Mouse (Mus musculus) monocyte, adult 5-6 weeks (primary cell): ENCODE data around the gene Mns1. TPM values are rescaled to one million over a fixed set of nuclear protein-coding genes. Genes with fewer than 3 reads are reported as not detected.
"Not testable (repeated sequence)": the region's sequence is repeated elsewhere in the genome, so short reads cannot be mapped to it uniquely, and the experiment has no call there.

Source experiments
- ATAC-seq: fragments of 153-309, 156-312 bp; replicated peaks from 2 replicates; pipeline ENCODE4 v1.8.0; 2017; ENCODE audit warnings: mild to moderate bottlenecking; ENCODE audit not compliant: low TSS enrichment, insufficient number of reproducible peaks, severe bottlenecking, poor library complexity, low FRiP score
- total RNA-seq: library from RNA; stranded (forward); fragments of 200-1000, 200-491, 200-594 nt; gene quantifications from 3 replicates; pipeline ENCODE4 v1.2.3, GENCODE M21; 2017

The Mns1 gene
- total RNA-seq = 0.48 to 1.6 TPM (median 1.1 TPM) in 3 replicates

- ATAC-seq = peak; percentile 100
Observed at GRCm38 (mm10) chr9:72437822-72438701, at the start of gene Mns1. Mns1 (plus strand) TSS chr9:72438011.

GRCm38 (mm10) chr9:72388934-72389333 lies 48.9 kb upstream of the Mns1 start:
- no peak for ATAC-seq

- ATAC-seq = no peak
Observed at GRCm38 (mm10) chr9:72389431-72390002, 48.3 kb upstream of the Mns1 start.

- ATAC-seq = no peak
Observed at GRCm38 (mm10) chr9:72390321-72391077, 47.3 kb upstream of the Mns1 start.

GRCm38 (mm10) chr9:72392686-72393085 lies 45.1 kb upstream of the Mns1 start:
- ATAC-seq = no peak

- no peak for ATAC-seq
Observed at GRCm38 (mm10) chr9:72393238-72393637, 44.6 kb upstream of the Mns1 start.

- ATAC-seq = no peak
Observed at GRCm38 (mm10) chr9:72393869-72394341, 43.9 kb upstream of the Mns1 start.

- ATAC-seq = no peak
Observed at GRCm38 (mm10) chr9:72400121-72400520, 37.7 kb upstream of the Mns1 start.

- ATAC-seq = not testable (repeated sequence)
Observed at GRCm38 (mm10) chr9:72401769-72402168, 36.0 kb upstream of the Mns1 start.

- ATAC-seq = no peak
Observed at GRCm38 (mm10) chr9:72403421-72403820, 34.4 kb upstream of the Mns1 start.

GRCm38 (mm10) chr9:72404446-72404845 lies 33.4 kb upstream of the Mns1 start:
- no peak for ATAC-seq

- ATAC-seq = no peak
Observed at GRCm38 (mm10) chr9:72404934-72405333, 32.9 kb upstream of the Mns1 start.

- ATAC-seq = no peak
Observed at GRCm38 (mm10) chr9:72405882-72406638, 31.8 kb upstream of the Mns1 start.

GRCm38 (mm10) chr9:72408131-72408586 lies 29.7 kb upstream of the Mns1 start:
- ATAC-seq = peak; percentile 72

- ATAC-seq = no peak
Observed at GRCm38 (mm10) chr9:72409381-72410225, 28.2 kb upstream of the Mns1 start.

GRCm38 (mm10) chr9:72411746-72412145 lies 26.1 kb upstream of the Mns1 start:
- ATAC-seq = no peak

GRCm38 (mm10) chr9:72418443-72418842 lies 19.4 kb upstream of the Mns1 start:
- ATAC-seq = no peak

- ATAC-seq = no peak
Observed at GRCm38 (mm10) chr9:72420490-72420889, 17.3 kb upstream of the Mns1 start.
